Mouse (Mus musculus): ENCODE measurements at regions not wholly inside any gene's neighbourhood (a gene's known extent, or its start where the extent isn't known, plus 50 kb on each side); places are given as distances from the start of the nearest gene placed in this dataset.
A peak's percentile ranks its signal among the peaks of the same experiment; 100 is the strongest.
"Not testable (repeated sequence)": the region's sequence is repeated elsewhere in the genome, so short reads cannot be mapped to it uniquely, and the experiment has no call there.

DNA sequence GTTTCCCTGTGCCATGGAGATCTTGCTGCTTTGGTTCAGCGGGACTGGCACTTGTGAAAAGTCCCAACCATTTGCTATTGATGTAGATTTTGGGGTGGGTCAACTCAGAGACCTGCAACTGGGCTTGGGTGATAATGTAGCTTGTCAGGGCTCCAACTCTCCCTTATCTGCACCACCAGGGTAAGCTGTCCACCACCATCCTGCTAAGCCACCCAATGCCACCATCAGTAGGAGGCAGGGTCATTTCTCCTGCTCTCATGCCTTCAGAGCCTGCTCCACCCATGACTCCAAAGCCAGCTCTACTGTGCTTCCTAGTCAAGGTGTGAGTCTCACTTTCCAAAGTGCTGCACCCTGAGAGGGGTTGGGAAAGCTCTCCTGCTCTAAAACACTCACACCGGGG is 776.2 kb downstream of the Diaph2 start:
- DNase-seq = no peak

DNA sequence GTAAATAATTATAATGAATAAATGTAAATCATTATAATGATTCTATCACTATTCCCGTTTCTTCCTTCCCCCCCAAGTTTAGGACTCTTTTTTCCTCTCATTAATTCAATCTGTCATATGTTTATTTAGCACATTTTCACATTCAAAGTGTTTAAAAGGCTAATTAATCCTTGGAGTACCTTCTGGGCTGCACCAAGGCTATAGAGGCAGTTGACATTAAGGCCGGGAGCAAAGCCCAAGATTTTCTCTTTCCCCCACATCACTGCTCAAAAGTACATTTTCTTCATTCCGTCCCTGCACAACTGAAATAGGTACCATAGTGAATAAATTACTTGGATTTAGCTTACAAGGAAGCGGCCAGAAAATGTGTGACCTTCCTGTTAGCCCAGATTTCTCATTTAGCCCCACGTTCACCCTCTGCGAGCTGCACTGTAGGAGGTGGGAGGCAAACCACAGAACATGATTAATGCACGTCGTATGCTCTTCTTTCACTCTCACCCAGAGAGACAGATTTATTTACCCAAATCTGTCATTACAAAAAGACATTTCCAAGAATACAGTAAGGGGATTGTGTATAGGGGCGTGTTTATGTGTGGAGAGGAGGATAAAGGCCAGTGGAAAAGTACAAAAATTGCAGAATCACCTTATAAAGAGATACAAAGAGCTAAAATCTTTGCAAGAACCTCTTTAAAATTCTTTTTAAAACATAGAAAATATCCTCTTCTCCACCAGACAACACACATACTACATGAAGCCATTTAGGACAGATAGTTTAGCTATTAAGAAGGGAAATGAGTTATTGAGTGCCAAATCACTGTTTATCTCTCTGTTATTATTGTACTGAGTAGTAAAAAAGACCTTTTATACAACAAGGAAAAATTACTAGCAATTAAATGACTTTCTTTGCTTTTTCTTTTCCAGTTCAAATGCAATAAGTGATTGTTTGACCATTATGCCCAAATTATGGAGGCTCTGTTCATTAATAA is 783.9 kb downstream of the Diaph2 start:
- peak; percentile 5 for DNase-seq

GRCm38 (mm10) chrX:130538771-130539170 is 789.2 kb downstream of the Diaph2 start:
- not testable (repeated sequence) for DNase-seq

DNA sequence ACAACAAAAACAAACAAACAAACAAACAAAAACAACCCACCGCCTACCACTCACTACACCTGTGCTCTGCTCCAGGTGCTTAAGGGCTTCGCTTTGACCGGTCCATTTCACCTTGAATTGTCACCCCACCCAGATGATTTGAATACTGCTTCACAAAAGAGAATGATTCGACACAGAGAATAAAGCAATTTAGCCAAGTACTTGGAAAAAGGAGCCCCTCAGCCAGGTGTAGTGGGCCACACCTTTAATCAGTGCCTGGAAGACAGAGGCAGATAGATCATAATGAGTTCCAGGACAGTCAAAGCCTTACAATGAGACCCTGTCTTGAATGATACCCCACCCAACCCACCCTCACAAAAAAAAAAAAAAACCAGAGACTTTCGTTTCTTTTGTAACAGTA is 798.5 kb downstream of the Diaph2 start:
- DNase-seq = no peak

DNA sequence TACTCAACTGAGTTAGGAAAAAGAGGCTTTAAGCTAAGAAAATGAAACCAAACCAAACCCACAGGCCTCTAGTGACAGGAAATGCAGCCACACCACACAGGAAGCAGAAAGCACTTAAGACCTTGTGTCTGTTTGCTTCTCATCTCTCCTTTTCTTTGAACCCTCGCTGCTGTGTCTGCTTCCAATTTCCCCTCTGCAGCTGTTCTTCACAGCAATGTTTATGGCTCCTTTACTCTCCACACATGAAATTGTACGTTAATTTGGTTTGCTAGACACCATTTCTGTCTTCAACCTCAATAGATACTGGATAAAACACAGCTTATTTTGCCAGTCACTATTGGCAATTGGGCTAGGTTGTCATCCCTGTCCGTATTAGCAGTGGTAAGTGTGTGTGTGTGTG is 799.7 kb downstream of the Diaph2 start:
- peak; percentile 0 for DNase-seq

DNA sequence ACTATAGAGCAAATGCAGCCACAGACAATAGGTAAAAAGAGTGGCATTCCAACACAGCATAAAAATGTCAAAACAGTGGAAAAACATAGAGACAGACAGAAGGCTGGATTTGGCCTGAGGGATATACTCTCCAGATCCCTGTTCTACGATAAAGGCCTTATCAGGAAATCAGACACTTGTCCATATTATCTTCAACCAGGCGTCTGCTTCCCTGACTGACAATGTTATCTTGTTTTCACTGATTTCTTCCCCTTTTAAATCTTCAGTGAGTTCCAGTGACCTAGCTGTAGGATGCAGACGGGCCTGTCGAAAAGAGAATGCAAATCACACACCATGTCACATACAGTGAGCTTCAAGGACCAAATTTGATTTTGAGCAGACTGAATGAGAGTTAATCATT is 800.4 kb downstream of the Diaph2 start:
- DNase-seq = no peak

DNA sequence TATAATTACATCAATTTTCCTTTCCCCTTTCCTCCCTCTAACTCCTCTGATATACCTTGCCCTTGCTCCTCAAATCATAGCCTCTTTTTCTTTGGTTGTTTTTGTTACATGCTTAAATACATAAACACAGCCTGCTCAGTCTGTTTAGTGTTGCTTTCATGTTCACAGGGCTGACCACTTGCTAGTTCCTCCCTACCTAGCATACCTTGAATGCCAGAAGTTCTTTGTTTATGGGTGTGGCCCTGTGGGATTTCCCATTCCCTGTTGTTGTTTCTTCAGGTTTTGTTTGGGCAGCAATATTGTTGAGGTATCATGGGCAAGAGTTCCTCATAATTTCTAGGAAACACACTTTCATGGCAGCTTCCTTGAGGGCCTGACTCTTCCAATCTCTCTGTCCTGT is 807.7 kb downstream of the Diaph2 start:
- no peak for DNase-seq

DNA sequence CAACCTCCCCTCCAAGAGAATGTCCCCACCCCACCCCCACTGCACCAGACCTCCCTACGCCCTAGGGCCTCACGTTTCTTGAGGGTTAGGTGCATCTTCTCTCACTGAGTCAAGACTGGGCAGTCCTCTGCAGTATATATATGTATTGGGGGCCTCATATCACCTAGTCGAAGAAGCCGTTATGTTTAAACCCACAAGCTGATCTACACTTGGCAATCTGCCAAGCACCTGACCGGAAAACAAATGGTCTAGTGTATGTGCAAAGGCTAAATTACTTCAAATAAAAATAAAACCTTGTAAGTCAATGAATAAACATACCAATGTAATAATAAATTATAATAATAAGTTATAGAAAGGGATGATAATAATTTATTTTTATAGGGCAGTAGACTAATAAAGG is 828.2 kb downstream of the Diaph2 start:
- no peak for DNase-seq

- DNase-seq = no peak
Measured at GRCm38 (mm10) chrX:130596631-130597030, 847.1 kb downstream of the Diaph2 start.

GRCm38 (mm10) chrX:130601911-130602310 is 852.4 kb downstream of the Diaph2 start:
- DNase-seq = no peak

DNA sequence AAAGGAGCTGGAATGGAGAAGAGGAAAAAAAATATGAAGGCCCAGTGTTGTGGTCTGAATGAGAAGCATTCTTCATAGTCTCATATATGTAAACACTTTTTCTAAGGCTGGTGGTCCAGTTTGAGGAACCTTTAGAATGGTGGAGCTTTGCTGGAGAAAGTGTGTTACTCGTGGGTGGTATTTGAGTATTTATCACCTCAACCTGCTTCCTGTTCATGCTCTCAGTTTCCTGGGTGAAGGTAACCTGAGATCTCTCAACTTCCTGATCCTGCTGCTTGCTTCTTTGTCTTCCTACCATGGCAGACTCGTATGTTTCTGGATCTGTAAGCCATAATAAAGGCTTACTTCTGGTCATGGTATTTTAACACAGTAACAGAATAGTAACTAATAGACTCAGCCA is 889.0 kb downstream of the Diaph2 start:
- DNase-seq = no peak

GRCm38 (mm10) chrX:130655815-130656214 is 906.3 kb downstream of the Diaph2 start:
- DNase-seq = no peak

DNA sequence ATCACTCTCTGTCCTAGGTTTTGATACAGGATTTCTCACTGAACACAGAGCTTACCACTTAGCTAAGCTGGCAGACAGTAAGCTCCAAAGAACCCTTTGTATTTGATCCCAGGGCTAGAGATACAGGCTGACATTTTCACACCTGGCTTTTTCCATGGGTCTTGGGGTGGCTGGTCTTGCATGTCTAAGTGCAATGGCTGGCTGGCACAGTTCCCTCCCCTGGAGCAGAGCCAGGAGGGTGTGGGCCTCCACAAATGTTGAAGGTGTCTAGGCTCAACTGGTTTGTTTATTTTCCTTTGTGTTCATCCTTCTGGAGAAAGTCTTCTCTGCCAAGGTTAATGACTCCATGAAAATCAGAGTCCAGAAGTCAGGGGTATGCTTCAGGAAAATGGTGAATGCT is 934.8 kb downstream of the Diaph2 start:
- no peak for DNase-seq

GRCm38 (mm10) chrX:130708929-130709328 is 959.4 kb downstream of the Diaph2 start:
- DNase-seq = no peak

GRCm38 (mm10) chrX:130744132-130744531 is 994.6 kb downstream of the Diaph2 start:
- not testable (repeated sequence) for DNase-seq
